Mouse (Mus musculus) spleen, postnatal 36 days (tissue): Measurements from ENCODE around the gene Hoxd13.

Source experiments
- DNase-seq, 2 experiments: peaks; one replicate each; pipeline ENCODE4 v3.0.0; 2022; ENCODE audit warnings: low spot score in 2 of 2, mixed read lengths in 1 of 2

Hoxd13 gene

GRCm38 (mm10) chr2:74680561-74681398 is 12.7 kb downstream of the Hoxd13 start:
- no peak for DNase-seq

GRCm38 (mm10) chr2:74681594-74682531 is 13.8 kb downstream of the Hoxd13 start:
- no peak for DNase-seq

- DNase-seq = no peak
These were observed 14.7 kb downstream of the Hoxd13 start for GRCm38 (mm10) chr2:74682796-74683195.

- DNase-seq = no peak
These were observed 15.4 kb downstream of the Hoxd13 start for GRCm38 (mm10) chr2:74683471-74683951.

GRCm38 (mm10) chr2:74684106-74684505 is 16.0 kb downstream of the Hoxd13 start:
- DNase-seq = no peak

- no peak for DNase-seq
These were observed 17.0 kb downstream of the Hoxd13 start for GRCm38 (mm10) chr2:74685059-74685603.

GRCm38 (mm10) chr2:74686301-74686987 is 18.3 kb downstream of the Hoxd13 start:
- no peak for DNase-seq

GRCm38 (mm10) chr2:74686988-74687697 is 19.0 kb downstream of the Hoxd13 start:
- no peak for DNase-seq

GRCm38 (mm10) chr2:74687698-74688555 is 19.8 kb downstream of the Hoxd13 start:
- DNase-seq = no peak

- DNase-seq = no peak
These were observed 20.9 kb downstream of the Hoxd13 start for GRCm38 (mm10) chr2:74688795-74689573.

- no peak for DNase-seq
These were observed 21.6 kb downstream of the Hoxd13 start for GRCm38 (mm10) chr2:74689574-74690337.

- DNase-seq = no peak
These were observed 22.2 kb downstream of the Hoxd13 start for GRCm38 (mm10) chr2:74690338-74690716.

- no peak for DNase-seq
These were observed 23.2 kb downstream of the Hoxd13 start, which contains the start of gene Hoxd10 for GRCm38 (mm10) chr2:74691022-74691951. Gene Hoxd10, plus strand, starts transcription at chr2:74691924.

GRCm38 (mm10) chr2:74691995-74692807 is 24.1 kb downstream of the Hoxd13 start:
- no peak for DNase-seq

GRCm38 (mm10) chr2:74692808-74693431 is 24.8 kb downstream of the Hoxd13 start:
- DNase-seq = no peak

- no peak for DNase-seq
These were observed 25.3 kb downstream of the Hoxd13 start for GRCm38 (mm10) chr2:74693432-74693827.
